Mouse (Mus musculus) lung, postnatal 10 days (tissue): ENCODE results near the gene Vmn2r4.
"Not testable (repeated sequence)": the region's sequence is repeated elsewhere in the genome, so short reads cannot be mapped to it uniquely, and the experiment has no call there.

Experiments used
- DNase-seq: peaks from one replicate; pipeline ENCODE4 v3.0.0; 2021

Vmn2r4 gene

GRCm38 (mm10) chr3:64415268-64415667 is at the start of gene Vmn2r4:
TSS of gene Vmn2r4 (minus strand) at chr3:64415368.
- DNase-seq, result not testable (repeated sequence)

GRCm38 (mm10) chr3:64434261-64434660 is 19.1 kb upstream of the Vmn2r4 start:
- DNase-seq, result not testable (repeated sequence)

GRCm38 (mm10) chr3:64428117-64428798 is 13.1 kb upstream of the Vmn2r4 start:
- DNase-seq, result not testable (repeated sequence)

- DNase-seq, result not testable (repeated sequence)
Observed at GRCm38 (mm10) chr3:64422141-64422540, 7.0 kb upstream of the Vmn2r4 start.

- DNase-seq, result not testable (repeated sequence)
Observed at GRCm38 (mm10) chr3:64417477-64417876, 2.3 kb upstream of the Vmn2r4 start.

GRCm38 (mm10) chr3:64414253-64414652 is 915 bp downstream of the Vmn2r4 start:
- DNase-seq, result not testable (repeated sequence)

GRCm38 (mm10) chr3:64359286-64360035 is 55.7 kb downstream of the Vmn2r4 start:
- DNase-seq, result no peak
